Mouse (Mus musculus) E14TG2a.4 (cell line): Measurements from ENCODE around the gene Palm3.

ENCODE experiments used
- CTCF ChIP-seq: conservative IDR thresholded peaks from 2 replicates; pipeline ENCODE4 v1.5.1; 2014; ENCODE audit warnings: low read length
- POU5F1 ChIP-seq: IDR thresholded peaks from 2 replicates; pipeline ENCODE4 v1.6.1; 2014; ENCODE audit warnings: low read length, borderline replicate concordance

DNA sequence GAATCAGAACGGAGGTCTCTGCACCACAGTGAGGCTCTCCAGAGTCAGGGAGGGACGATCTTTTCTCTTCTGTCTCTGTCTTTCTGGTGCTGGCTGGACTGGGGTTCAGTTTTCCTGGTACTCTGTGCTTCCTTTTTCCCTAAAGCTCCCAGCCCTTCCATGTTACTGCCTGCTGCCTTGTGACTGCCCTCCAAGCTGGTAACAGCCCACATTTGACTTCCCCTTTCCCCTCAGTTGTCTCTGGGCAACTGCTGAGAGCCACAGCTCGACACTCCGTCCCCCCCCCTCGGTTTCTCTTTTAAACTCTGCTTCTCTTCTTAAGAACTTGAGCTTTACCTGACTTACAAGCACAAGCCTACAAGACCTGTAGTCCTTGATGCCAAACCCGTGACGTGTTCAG, 32.0 kb upstream of the Palm3 start:
- TF ChIP-seq CTCF (no peak), POU5F1 (no peak)
